In the genomic region with DNA sequence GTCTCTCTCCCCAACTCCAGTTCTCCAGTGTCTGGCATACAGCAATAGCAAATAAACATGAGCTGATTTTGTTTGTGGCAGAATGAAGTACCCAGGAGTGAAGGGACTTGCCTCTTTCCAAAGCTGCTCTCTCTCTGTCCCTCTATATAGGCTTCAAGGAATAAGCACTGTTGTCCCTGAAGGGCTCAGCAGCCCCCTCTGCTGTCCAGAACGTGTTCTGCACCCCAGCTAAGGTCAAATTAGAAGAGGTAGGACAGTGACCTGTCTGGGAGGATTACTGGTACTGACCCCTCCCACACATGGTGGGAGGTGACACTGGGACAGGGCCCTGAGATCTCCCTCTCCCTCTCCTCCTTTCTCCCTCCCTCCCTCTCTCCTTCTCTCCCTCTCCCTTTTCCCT, we compare ENCODE assay signal across 8 mouse cellular contexts.
A peak's percentile ranks its signal among the peaks of the same experiment; 100 is the strongest.
DNase-seq lines count a peak whose midpoint lies in the region; ATAC-seq and TF ChIP-seq lines count a peak whose summit lies in the region.

No protein-coding gene starts in this region.

- ATAC-seq in forebrain, embryonic 11.5 days (replicated peaks; ENCODE audit: low FRiP score): no peak
- ATAC-seq in forebrain, embryonic 12.5 days (ENCODE audit: low FRiP score): no peak
- peak; percentile 19; the same call in 1 of the 2 replicates for ATAC-seq in lung, postnatal 0 days

- H3K27ac ChIP-seq in forebrain, embryonic 11.5 days (ENCODE audit: low read depth, low read length): no peak overlapping the region
- no peak overlapping the region for H3K27ac ChIP-seq in forebrain, embryonic 12.5 days
- no peak overlapping the region for H3K27ac ChIP-seq in lung, postnatal 0 days (ENCODE audit: low read length)

- H3K27me3 ChIP-seq in forebrain, embryonic 11.5 days (ENCODE audit: control insufficient read depth, insufficient read depth, low read length): peaks cover 7% of the 10 kb centered on the region; the same call in 1 of the 2 replicates
- H3K27me3 ChIP-seq in forebrain, embryonic 12.5 days: peaks cover 39% of the 10 kb centered on the region
- H3K27me3 ChIP-seq in lung, postnatal 0 days (replicated peaks; ENCODE audit: insufficient read depth, low read length): no peaks in the 10 kb centered on the region

- H3K9me3 ChIP-seq in forebrain, embryonic 11.5 days (ENCODE audit: control insufficient read depth, low read length): no peaks in the 10 kb centered on the region
- no peaks in the 10 kb centered on the region for H3K9me3 ChIP-seq in forebrain, embryonic 12.5 days
- no peaks in the 10 kb centered on the region for H3K9me3 ChIP-seq in lung, postnatal 0 days (ENCODE audit: low read length)

- H3K9ac ChIP-seq in forebrain, embryonic 11.5 days (ENCODE audit: low read length): no peak overlapping the region
- H3K9ac ChIP-seq in forebrain, embryonic 12.5 days: no peak overlapping the region
- no peak overlapping the region for H3K9ac ChIP-seq in lung, postnatal 0 days (replicated peaks; ENCODE audit: low read depth)

- H3K4me1 ChIP-seq in forebrain, embryonic 11.5 days (replicated peaks; ENCODE audit: control insufficient read depth, insufficient read depth, low read length): 0 out of 2 replicates have a peak, but pooled peaks cover 5% of the 10 kb centered on the region
- H3K4me1 ChIP-seq in forebrain, embryonic 12.5 days: peaks cover 17% of the 10 kb centered on the region
- H3K4me1 ChIP-seq in lung, postnatal 0 days (ENCODE audit: insufficient read depth, low read depth, low read length): peaks cover 4% of the 10 kb centered on the region; the same call in 1 of the 2 replicates

- TF ChIP-seq CTCF in lung, postnatal 0 days (IDR thresholded peaks at IDR 0.05): peak; percentile 83

- DNase-seq in forebrain, embryonic 11.5 days (ENCODE audit: low spot score): peak; percentile 73
- peak; percentile 19 for DNase-seq in MEL-GATA-1-ER (ENCODE audit: extremely low read depth, low read depth)
- peak; percentile 70 to 78 for DNase-seq in cerebellum, postnatal 10 days
- DNase-seq in gastrocnemius, postnatal 25 days: peak; percentile 48
- DNase-seq in layer of hippocampus, adult 11-12 months (ENCODE audit: low spot score): peak; percentile 68
- peak; percentile 61 for DNase-seq in lung, postnatal 0 days (ENCODE audit: low spot score)
- DNase-seq in spleen, postnatal 4 days (ENCODE audit: low spot score in 2 of 2): peak; percentile 41 to 77

- WGBS in forebrain, embryonic 11.5 days: 0% methylated on average over 1 of the region's 1 CpGs
- whole genome bisulfite sequencing in forebrain, embryonic 12.5 days: 0% methylated on average over 1 of the region's 1 CpGs
- WGBS in lung, postnatal 0 days: 0% methylated on average over 1 of the region's 1 CpGs

- H3K4me2 ChIP-seq in forebrain, embryonic 11.5 days (ENCODE audit: low read depth, low read length, severe bottlenecking): no peak overlapping the region
- H3K4me2 ChIP-seq in forebrain, embryonic 12.5 days: no peak overlapping the region
- peak overlapping the region; percentile 8; the same call in 1 of the 2 replicates for H3K4me2 ChIP-seq in lung, postnatal 0 days (replicated peaks; ENCODE audit: low read depth, low read length)

- no peaks in the 10 kb centered on the region for H3K36me3 ChIP-seq in forebrain, embryonic 11.5 days (ENCODE audit: control insufficient read depth, insufficient read depth, low read length)
- no peaks in the 10 kb centered on the region for H3K36me3 ChIP-seq in forebrain, embryonic 12.5 days (replicated peaks)
- H3K36me3 ChIP-seq in lung, postnatal 0 days (ENCODE audit: insufficient read depth, low read length): no peaks in the 10 kb centered on the region

- no peak overlapping the region for H3K4me3 ChIP-seq in forebrain, embryonic 11.5 days (ENCODE audit: low read depth, low read length)
- no peak overlapping the region for H3K4me3 ChIP-seq in forebrain, embryonic 12.5 days (replicated peaks)
- no peak overlapping the region for H3K4me3 ChIP-seq in lung, postnatal 0 days (ENCODE audit: low read depth, low read length)

- no peak for TF ChIP-seq EP300 in lung, postnatal 0 days (IDR thresholded peaks at IDR 0.05)

Comparison
In these comparisons a context has a peak if more than half of its experiments do, and no peak if none do; other contexts are left out.
1. DNase-seq: peak in every context shown above with its lines; median percentile 74 in cerebellum, postnatal 10 days; 73 in forebrain, embryonic 11.5 days; 68 in layer of hippocampus, adult 11-12 months; 61 in lung, postnatal 0 days; 59 in spleen, postnatal 4 days; 48 in gastrocnemius, postnatal 25 days; 19 in MEL-GATA-1-ER.